Mouse (Mus musculus) B cell, adult 2 months (primary cell): Measurements from ENCODE around the gene Tubb2b.
"Not testable (repeated sequence)": the region's sequence is repeated elsewhere in the genome, so short reads cannot be mapped to it uniquely, and the experiment has no call there.

Experiments used
- DNase-seq, 2 experiments: peaks; one replicate each; pipeline ENCODE4 v3.0.0; 2022

Gene Tubb2b

DNA sequence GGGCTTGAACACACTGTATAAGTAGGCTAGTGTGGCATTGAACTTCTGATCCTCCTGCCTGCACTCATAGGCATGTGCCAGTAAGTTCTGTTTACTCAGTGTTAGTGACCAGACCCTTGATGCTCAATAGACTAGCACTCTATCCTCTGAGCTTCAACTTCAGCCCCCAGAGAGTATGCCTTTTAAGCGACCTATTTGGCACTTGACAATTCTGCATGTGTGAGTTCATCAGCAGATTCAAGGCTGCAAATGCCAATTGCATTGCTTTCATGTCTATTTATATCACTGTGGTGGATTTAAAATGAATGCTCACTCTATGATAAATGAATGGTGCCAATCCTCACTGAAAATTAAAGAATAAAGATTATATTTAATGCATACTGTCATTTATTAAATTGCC is 24.9 kb downstream of the Tubb2b start:
- no peak for DNase-seq

DNA sequence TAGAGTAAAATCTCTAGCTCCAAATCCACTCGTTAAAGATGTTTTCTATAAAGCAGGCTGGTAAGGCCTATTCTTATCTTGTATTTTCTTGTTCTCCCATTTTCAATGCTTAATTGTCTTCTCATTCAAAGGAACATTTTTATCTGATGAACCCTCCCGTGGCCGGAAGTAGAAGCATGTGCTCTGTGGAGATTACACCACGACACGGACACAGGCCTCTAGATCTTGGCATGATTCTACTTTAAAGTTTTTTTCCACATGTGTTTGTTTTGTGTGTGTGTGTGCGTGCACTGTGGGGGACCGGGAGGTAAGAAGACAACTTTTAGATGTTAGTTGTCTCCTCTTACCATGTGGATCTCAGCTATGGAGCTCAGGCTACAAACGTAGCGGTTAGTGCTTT is 28.4 kb downstream of the Tubb2b start:
- no peak for DNase-seq

DNA sequence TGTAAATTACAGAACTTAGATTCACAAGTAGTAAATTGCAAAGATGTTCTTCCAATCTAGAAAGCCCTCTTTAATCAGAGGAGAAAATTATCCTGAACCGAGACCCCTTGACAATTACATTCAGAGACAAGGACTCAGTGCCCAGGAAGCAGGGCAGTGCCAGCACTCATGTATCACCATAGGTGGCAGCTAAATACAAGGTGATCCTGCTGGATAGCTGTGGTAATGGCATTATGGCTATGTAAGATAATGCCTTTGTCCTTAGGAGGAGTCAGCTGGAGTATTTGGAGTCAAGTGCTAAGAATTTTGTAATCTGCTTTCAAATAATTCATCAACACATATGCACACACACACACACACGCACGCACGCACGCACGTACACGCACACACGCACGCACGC is 29.0 kb downstream of the Tubb2b start:
- no peak for DNase-seq

DNA sequence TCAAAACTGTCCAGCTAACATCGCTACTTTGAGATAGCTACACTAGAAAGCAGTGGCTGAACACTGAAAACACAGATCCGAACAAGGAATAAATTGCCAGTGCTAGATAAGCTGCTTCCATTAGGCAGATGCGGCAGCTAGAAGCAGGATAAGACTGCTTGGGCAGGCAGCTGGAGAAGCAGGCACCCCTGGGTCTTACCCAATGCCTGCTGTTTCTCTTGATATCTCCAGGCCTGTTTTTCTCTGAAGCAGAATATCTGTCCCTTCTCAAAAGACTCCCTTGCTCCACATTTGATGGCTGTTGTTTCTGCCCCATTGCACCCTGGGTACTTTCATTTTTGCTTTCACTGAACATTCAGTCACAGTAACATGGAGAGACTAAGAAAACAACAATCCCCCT is 29.5 kb downstream of the Tubb2b start:
- no peak for DNase-seq

DNA sequence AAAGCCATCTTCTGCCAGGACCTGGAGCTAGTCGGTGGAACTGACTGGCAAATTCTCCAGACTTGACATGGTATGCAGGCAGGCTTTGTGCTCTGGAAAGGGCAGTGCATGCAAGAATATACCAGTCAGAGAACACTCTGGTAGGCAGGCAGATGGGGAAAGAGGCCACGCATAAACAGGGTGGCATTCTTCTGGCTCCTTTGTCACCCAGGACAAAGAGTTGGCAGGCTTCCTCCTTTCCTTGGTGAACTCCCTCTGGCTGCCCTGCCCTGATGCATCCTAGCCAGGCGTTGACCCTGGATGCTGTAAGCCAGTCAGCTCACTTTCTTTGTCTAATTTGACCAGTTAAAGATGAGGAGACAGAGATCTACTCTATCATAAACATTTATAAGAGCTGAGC is 33.2 kb downstream of the Tubb2b start:
- DNase-seq, result no peak

DNA sequence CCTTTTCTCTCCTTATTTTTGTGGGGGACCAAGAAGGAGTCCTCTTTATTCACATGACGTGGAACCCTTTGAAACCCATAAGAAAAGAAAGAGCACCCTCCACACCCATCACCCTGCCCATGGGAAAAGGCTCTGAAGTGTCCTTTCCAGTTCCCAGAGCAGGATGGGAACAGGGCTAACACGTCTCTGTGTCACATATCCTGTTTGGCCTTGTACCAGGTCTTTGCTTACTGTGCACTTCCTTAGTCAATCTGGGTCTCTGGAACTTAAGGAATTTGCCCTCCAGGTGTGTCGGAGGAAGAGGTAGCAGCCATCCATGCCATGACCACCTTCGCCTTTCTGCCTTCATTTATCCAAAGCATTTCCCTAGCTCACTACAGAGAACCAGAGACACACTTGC is 33.8 kb downstream of the Tubb2b start:
- DNase-seq, result no peak

DNA sequence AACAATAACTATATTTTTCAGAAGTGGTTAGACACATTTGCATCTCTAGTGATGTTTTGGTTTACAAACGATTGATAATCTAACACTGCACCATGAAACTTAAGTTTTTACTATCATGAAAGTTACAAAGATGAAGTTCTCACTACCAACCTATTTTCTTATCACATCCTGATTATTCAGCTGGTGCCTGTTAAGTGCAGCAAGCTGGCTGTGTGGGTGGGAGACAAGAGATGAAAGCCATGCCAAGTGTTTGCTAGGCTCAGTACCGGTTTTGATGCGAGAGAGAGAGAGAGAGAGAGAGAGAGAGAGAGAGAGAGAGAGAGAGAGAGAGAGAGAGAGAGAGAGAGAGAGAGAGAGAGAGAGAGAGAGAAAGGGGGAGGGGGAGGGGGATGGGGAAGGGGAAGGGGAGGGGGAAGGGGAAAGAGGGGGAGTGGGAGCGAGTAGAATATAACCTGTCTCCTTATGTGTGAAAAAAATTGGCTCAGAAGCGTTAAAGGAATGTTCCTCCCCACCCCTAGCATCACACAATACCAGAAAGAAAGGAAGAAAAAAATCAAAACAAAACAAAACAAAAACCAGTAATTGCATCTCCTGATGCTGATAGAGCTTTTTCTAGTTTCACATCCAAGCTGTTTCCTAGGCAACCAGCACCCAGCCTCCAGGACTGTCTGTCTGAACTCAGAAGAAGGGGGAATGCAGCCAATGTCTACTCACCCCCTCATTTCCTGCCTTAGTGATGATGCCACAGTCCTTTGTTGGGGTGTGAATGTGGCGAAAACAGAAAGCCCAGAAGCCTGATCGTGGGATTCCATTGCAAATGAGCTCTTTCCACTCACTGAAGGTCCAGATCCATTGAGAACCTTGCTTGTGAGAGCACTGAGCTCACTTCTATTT is 34.5 kb downstream of the Tubb2b start:
- no peak for DNase-seq

DNA sequence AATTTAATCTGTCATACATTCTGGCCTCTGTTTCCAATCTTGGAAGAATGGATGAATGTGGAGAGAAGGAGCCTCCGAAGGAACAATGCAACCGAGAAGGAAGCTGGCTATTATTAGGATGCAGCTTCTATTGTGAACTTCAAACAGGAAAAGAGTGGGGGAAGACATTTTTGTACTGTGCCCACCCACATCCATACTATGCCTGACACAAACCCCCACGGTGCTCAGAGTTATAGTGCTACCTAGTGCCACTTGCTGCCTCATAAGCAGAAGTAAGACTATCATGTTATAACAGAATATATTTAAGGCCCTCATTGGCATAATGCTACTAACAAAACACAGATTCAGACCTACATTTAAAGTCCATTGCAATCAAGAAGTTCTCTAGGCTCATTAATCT is 40.9 kb downstream of the Tubb2b start:
- DNase-seq, result no peak

DNA sequence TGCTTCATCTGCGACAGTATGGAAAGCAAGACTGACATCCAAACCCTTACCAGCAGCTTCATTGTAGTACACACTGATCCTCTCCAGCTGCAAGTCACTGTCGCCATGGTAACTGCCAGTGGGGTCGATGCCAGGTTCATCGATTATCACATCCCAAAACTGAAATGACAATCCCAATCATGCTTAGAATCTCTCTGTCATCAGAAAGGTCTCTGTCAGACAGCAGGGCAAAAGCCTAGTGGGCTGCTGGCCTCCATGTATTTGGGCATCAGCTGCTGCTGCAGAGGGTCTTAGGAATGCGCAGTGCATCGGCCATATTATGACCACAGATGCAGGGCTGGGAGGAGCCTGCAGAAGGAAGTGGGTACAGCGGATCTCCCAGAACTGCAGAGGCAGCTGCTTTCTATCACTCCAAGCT is 41.4 kb downstream of the Tubb2b start:
- DNase-seq, result peak in 1 of 2 experiments; percentile 5

DNA sequence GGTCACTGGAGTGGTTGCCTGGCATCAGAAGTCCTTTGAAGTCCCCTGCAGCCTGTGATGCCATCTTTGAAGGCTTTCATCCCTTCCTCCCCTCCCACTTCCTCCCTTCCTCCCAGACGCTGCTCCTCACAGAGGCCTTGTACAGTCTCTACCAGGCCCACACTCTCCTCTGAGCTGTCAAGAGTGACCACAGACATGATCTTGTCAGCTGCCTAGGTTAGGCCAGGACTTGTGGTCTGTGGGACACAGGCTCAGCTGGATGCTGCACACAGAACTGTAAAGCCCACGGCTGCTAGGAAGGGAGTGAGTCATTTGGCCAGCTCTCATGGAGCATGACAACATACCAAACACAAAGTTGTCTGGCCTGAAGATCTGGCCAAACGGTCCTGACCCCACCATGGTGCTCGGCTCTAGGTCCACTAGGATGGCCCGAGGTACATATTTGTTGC is 42.0 kb downstream of the Tubb2b start:
- not testable (repeated sequence) for DNase-seq

DNA sequence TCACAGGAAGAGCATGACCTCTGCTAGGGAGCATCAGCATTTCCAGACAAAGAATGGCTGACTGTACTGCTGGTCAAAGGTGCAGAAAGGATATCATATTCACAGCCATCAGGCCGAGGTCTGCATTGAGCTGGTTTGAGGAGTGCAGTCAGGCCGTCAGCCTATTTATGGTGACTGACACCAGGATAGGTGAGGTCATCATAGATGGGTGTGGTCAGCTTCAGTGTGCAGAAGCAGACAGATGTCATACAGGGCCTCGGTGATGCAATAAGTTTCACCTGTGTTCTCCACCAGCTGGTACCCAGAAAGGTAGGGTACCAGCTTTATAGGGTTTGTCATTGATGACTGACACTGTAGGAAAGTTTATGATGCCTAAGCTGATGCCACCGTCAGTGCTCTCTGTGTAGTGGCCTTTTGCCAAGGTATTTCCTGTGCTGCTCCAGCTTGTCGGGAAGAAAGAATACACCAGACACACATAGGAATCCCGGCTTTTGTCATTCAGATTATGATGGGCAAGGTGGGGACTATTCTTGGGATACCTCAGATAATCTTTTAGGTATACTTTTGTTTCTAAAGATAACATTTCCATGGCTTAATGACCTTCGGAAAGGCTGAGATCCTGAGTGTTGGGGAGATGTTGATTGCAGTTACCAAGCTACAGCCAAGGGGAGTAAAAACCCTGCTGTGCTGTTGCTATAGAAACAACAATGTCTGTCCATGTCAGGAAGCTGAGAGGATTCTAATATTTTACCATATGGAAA is 43.0 kb downstream of the Tubb2b start:
- DNase-seq, result no peak

DNA sequence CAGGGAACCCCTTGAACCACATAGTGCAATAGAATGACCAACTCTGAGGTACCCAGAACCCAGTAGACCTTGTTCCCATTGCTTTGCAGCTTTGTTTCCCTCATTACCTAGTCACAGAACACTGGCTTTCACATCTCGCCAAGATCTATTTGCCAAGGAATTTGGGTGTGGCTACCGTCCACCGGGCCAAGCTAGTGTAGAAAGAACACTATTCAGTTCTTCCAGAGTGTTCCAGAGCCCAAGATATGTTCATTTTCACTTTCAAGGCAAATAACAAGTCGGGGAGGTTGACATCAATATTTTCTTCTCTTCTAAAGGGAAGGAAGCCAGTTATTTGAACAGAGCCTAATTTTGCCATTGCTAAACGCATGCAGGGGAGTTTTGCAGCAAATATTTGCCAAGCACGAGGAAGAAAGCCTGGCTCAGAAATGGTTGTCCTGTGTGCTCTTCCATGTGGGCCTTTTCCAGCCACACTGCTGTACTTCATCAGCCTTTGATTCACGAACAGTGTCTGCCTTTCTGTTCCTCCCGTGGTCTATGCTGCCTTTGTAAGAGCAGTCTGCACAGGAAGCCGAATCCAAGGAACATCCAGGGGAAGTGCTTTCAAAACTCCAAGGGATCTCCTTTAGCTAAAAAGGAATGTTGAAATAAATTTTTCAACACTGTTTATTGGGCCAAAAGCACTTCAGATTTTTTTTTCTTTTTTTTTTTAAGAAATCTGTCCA is 46.1 kb downstream of the Tubb2b start:
- DNase-seq, result no peak

DNA sequence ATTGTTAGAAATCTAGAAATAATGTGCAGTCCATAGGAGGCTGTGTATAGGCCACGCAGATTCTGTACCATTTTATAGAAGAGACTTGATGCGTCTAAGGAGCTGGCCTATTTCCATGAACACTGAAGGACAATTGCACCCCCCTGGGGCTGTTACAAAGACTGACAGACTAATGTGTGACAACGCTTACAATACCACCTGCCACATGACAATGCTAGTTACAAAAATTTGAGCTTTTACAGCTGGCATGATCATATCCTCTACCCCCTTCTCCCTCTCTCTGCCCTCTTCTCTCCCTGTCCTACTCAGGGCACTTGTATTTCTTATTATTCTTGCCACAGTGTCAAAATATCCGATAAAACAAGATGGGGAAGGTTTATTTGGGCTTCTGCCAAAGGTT is 48.3 kb downstream of the Tubb2b start:
- no peak for DNase-seq

DNA sequence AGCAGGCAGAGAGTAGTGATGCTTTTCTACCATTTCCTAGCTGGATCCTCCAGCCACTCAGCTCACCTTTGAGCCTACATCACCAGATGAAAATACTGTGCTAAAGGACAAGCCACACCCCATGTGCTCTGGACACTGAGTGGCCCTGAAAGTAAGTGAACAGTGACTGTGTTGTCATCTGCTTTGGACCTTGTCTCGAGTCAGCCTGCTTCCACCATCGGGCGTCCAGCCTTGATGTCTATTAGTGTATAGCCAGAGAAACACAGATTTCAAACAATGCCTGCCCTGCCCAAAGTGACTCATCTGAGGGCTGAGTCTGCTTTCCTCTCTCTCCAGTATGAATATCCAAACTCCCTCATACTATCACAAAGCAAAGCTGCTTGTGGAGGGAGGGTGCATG is 50.5 kb downstream of the Tubb2b start:
- no peak for DNase-seq

DNA sequence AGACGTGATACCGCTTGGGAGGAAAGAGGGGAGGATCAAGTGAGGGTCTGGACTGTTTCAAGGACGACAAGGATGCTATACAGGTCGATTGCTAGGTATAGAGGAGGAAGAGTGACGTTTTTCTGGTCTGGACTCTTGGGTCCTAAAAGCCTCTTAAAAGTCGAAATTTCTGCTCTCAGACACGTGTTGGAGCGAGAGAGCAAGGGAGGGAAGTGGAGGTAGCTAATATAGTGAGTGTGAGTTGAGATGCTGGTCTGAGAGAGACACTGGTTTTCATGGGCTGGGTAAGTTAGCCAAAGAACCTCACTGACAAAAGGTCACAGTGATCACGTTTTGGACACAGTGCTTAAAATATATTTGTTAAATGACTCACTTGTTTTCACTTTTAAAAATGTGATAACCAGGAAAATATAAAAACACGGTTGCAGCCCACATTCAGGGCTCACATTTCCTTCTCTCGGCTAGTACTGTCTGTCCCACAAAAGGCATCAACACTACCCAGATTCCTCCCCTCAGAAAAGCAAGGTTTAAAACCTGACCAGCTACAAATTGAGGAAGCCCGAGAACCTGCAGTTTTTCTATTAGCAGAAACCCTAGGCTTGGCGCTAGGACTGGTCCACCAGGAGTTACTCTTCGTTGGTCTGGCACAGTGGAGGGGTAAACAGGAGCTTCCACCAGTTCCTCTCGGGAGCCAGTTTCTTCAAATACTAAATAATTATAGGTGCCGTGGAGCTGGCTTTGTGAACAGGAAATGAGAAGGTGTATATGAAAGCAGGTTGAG is 51.6 kb downstream of the Tubb2b start:
- DNase-seq, result peak; percentile 6 to 14

DNA sequence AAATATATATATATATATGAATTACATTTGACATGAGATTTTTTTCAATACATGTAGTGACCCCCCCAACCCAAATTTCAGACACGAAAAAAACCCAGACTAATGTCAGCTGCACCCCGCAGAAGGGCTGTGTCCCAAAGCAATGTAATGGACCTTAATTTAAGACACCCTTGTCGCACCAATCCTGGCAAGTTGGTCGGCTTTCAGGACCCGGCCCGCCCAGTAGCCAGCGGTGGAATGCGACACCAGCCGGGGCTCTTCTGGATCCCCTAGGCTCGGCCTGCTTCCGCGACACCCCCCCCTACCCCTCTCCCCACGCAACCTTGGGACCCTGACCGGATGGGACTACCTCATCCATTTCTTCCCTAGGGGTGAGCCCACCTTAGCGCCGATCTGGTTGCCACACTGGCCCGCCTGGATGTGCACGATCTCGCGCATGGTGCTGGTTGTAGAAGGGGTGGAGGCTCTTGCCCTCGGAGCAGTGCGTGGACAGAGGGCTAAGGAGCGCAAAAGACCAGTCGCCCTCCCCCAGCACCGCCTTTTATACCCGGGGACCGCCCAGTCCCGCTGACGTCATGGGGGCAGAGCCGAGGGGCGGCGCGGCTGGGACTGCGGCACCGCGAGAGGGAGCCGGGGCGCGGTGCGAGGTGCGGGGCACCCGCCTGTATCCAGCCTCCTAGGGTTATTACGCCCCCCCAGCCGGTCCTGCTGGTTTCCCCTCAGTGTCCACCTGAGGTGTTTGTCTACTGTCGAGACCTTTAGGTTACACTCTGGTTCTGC is 52.6 kb downstream of the Tubb2b start, which contains the start of gene Tubb2a:
TSS of gene Tubb2a (minus strand) at position 516 of the 780 bp plus-strand sequence.
- DNase-seq, result peak; percentile 92 to 94
